Mouse (Mus musculus) thymus, adult 2 months (tissue): ENCODE data around the gene Psma6.

Source experiments
- CTCF ChIP-seq: fragments of 200-500 bp; IDR thresholded peaks from 2 replicates; pipeline ENCODE4 v1.5.1; 2012; ENCODE audit warnings: mild to moderate bottlenecking, control low read depth, low read length, moderate library complexity, borderline replicate concordance; ENCODE audit not compliant: control insufficient read depth, poor library complexity, insufficient read depth; ENCODE audit errors: extremely low read depth
- POLR2A ChIP-seq: fragments of 200-500 bp; IDR thresholded peaks from 2 replicates; pipeline ENCODE4 v1.6.1; 2012; ENCODE audit warnings: mild to moderate bottlenecking, low read length, control low read depth, moderate library complexity; ENCODE audit not compliant: control insufficient read depth, poor library complexity, insufficient read depth; ENCODE audit errors: extremely low read depth

GRCm38 (mm10) chr12:55450421-55450820 lies 66.4 kb downstream of the Psma6 start:
- TF ChIP-seq CTCF (no peak), POLR2A (no peak)
